Mouse (Mus musculus) left cerebral cortex, adult 18-20 months (tissue): ENCODE data around the gene Ak1. TPM values are rescaled to one million over a fixed set of nuclear protein-coding genes. Genes with fewer than 3 reads are reported as not detected.

ENCODE experiments used
- DNase-seq, 2 experiments: peaks; one replicate each; pipeline ENCODE4 v3.0.0; 2021 to 2022; ENCODE audit warnings: low spot score in 2 of 2, mixed read lengths in 1 of 2
- microRNA-seq, 2 experiments: library from miRNA; unstranded; fragments of <30 nt; microRNA quantifications; one replicate each; pipeline ENCODE4 v1.2.0; 2021
- total RNA-seq, 2 experiments: library from RNA; stranded (reverse); gene quantifications; 2 replicates each; pipeline ENCODE4 v1.2.3; 2021

The Ak1 gene
- total RNA-seq, 2 experiments from 2014 or later: 151 to 160 TPM

- DNase-seq: no peak
These were observed 60.2 kb downstream of the Ak1 start for GRCm38 (mm10) chr2:32681754-32682153.

- no peak for DNase-seq
These were observed 61.3 kb downstream of the Ak1 start for GRCm38 (mm10) chr2:32682721-32683417.

GRCm38 (mm10) chr2:32683701-32684100, 62.1 kb downstream of the Ak1 start:
- no peak for DNase-seq

Small RNA genes within 50 kb of the gene (microRNA-seq; reads per million reads assigned to microRNA genes)
- gene Gm47291 (0 reads per million in 2 experiments), gene Mir1954 (0 reads per million in 2 experiments)

Other genes starting within 250 kb of the Ak1 start
- gene 1110008P14Rik, start 239.8 kb upstream of the Ak1 start, total RNA-seq: 100 to 1,000 TPM; 283 to 350 TPM
- gene Lcn2, start 233.5 kb upstream of the Ak1 start, total RNA-seq: under 1 TPM; 0.77 to 0.84 TPM
- gene Ptges2, start 225.9 kb upstream of the Ak1 start, total RNA-seq: 10 to 100 TPM; 49.5 to 51.2 TPM
- gene Naif1, start 171.3 kb upstream of the Ak1 start, total RNA-seq: 1 to 10 TPM; 3.7 to 4.6 TPM
- gene Slc25a25, start 170.3 kb upstream of the Ak1 start, total RNA-seq: 10 to 100 TPM; 67.5 to 72.1 TPM
- 10 to 100 TPM; 67.3 to 68.4 TPM for gene Fam102a, start 86.4 kb upstream of the Ak1 start, total RNA-seq
- gene Dpm2, start 50.9 kb upstream of the Ak1 start, total RNA-seq: 10 to 100 TPM; 71.4 to 77.1 TPM
- gene Pip5kl1, start 47.0 kb upstream of the Ak1 start, total RNA-seq: 10 to 100 TPM in 1 of 2 experiments, 1 to 10 TPM in 1; 8.6 to 10.3 TPM
- under 1 TPM; 0.79 to 0.82 TPM for gene 9430097D07Rik, start 46.1 kb upstream of the Ak1 start, total RNA-seq
- gene St6galnac4, start 34.7 kb upstream of the Ak1 start, total RNA-seq: 10 to 100 TPM; 40.6 TPM
- 100 to 1,000 TPM; 113 to 130 TPM for gene St6galnac6, start 22.0 kb upstream of the Ak1 start, total RNA-seq
- gene Eng, start 24.8 kb downstream of the Ak1 start, total RNA-seq: 10 to 100 TPM; 18.4 to 19.9 TPM
- gene Fpgs, start 82.4 kb downstream of the Ak1 start, total RNA-seq: 1 to 10 TPM; 7.6 to 9.0 TPM
- gene Cdk9, start 91.3 kb downstream of the Ak1 start, total RNA-seq: 100 to 1,000 TPM; 128 to 133 TPM
- gene Sh2d3c, start 99.3 kb downstream of the Ak1 start, total RNA-seq: 10 to 100 TPM; 27.9 to 35.5 TPM
- gene 6330409D20Rik, start 119.3 kb downstream of the Ak1 start, total RNA-seq: 1 to 10 TPM; 2.2 to 2.8 TPM
- gene Tor2a, start 135.5 kb downstream of the Ak1 start, total RNA-seq: 10 to 100 TPM; 28.7 to 34.3 TPM
- 1 to 10 TPM in 1 of 2 experiments, under 1 TPM in 1; 0.88 to 1.0 TPM for gene Ttc16, start 153.9 kb downstream of the Ak1 start, total RNA-seq
- gene Ptrh1, start 154.0 kb downstream of the Ak1 start, total RNA-seq: 10 to 100 TPM in 1 of 2 experiments, 1 to 10 TPM in 1; 8.1 to 10.2 TPM
- gene Cfap157, start 162.7 kb downstream of the Ak1 start, total RNA-seq: under 1 TPM; 0.28 to 0.33 TPM
- 1,000 to 10,000 TPM in 1 of 2 experiments, 100 to 1,000 TPM in 1; 951 to 1,006 TPM for gene Stxbp1, start 225.5 kb downstream of the Ak1 start, total RNA-seq